Mouse (Mus musculus) liver, postnatal 0 days (tissue): ENCODE data around the gene Aif1l. TPM values are rescaled to one million over a fixed set of nuclear protein-coding genes. Genes with fewer than 3 reads are reported as not detected.

Experiments
- ATAC-seq: fragments of 200-750 bp; cut with Nextera tagmentation; 2 replicates; pipeline ENCODE4 v1.8.0; 2017; ENCODE audit warnings: mild to moderate bottlenecking, moderate library complexity
- DNase-seq: peaks from one replicate; pipeline ENCODE4 v3.0.0-alpha.2; 2016
- H3K27ac ChIP-seq: fragments of 300-500 bp; sonication (generic); 2 replicates; pipeline ENCODE4 v1.5.1; 2014; ENCODE audit warnings: antibody characterized with exemption, moderate library complexity, mild to moderate bottlenecking, low read depth
- H3K27me3 ChIP-seq: fragments of 300-500 bp; sonication (generic); 2 replicates; pipeline ENCODE4 v1.6.1; 2014; ENCODE audit warnings: low read length, control low read depth, mixed read lengths; ENCODE audit not compliant: insufficient read depth
- H3K36me3 ChIP-seq: fragments of 300-500 bp; sonication (generic); replicated peaks from 2 replicates; pipeline ENCODE4 v1.6.1; 2014; ENCODE audit warnings: mild to moderate bottlenecking, control low read depth, low read length, moderate library complexity, mixed read lengths; ENCODE audit not compliant: insufficient read depth
- H3K4me1 ChIP-seq: fragments of 300-500 bp; sonication (generic); 2 replicates; pipeline ENCODE4 v1.6.1; 2014; ENCODE audit warnings: antibody characterized with exemption, mild to moderate bottlenecking, control low read depth; ENCODE audit not compliant: insufficient read depth
- H3K4me2 ChIP-seq: fragments of 300-500 bp; sonication (generic); 2 replicates; pipeline ENCODE4 v1.6.1; 2014; ENCODE audit warnings: low read depth, mild to moderate bottlenecking, low read length, moderate library complexity, mixed read lengths
- H3K4me3 ChIP-seq: fragments of 300-500 bp; sonication (generic); 2 replicates; pipeline ENCODE4 v1.5.1; 2014; ENCODE audit warnings: low read depth, low read length
- H3K9ac ChIP-seq: fragments of 300-500 bp; sonication (generic); replicated peaks from 2 replicates; pipeline ENCODE4 v1.6.1; 2014; ENCODE audit warnings: mild to moderate bottlenecking, moderate library complexity
- H3K9me3 ChIP-seq: fragments of 300-500 bp; sonication (generic); 2 replicates; pipeline ENCODE4 v1.6.1; 2016; ENCODE audit warnings: mild to moderate bottlenecking, control low read depth, low read length, mixed read lengths
- CTCF ChIP-seq: sonication (generic); IDR thresholded peaks from 2 replicates; pipeline ENCODE4 v1.5.1; 2016; ENCODE audit warnings: antibody characterized with exemption, low read depth
- EP300 ChIP-seq: IDR thresholded peaks from 2 replicates; pipeline ENCODE4 v1.6.1; 2016; ENCODE audit warnings: antibody characterized with exemption, low read depth, mild to moderate bottlenecking
- WGBS: fragments of 180-500 bp; shearing (Covaris S2); extraction: QIAGEN DNeasy Blood & Tissue Kit; methylation state at CpG from one replicate; pipeline ENCODE4 v1.1.7; 2014; ENCODE audit not compliant: insufficient replicate concordance; 5-methylcytosine and 5-hydroxymethylcytosine counted together
- polyA plus RNA-seq: library from polyadenylated mRNA; unstranded; fragments of >200 nt; fragmentation: Nextera tagmentation; extraction: Ambion mirVana; gene quantifications from 2 replicates; pipeline ENCODE4 v1.2.1, GENCODE M21; 2015

The Aif1l gene
- polyA plus RNA-seq, 1 experiment from 2014 or later, result 0.39 TPM

DNA sequence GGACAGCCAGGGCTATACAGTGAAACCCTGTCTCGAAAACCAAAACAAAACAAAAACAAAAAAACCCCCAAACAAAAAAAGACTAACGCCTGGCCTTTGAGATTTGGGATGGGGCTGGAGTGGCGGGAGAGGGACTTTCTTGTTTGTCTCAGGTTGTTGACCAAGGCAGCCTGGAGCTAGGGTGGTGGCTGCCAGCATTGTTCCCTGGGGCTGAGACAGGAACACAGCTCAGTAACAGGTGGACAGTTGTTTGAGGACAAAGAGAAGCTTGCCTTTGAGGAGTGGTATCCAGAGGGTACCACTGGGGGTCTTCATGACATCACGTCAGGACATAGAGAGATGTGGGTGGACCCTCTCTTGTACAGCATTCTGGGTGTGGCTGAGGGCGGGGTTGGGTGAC, 5.7 kb downstream of the Aif1l start:
- no peak overlapping the region for H3K4me3 ChIP-seq
- no peak for ATAC-seq
- 79% methylated on average over 5 of the region's 5 CpGs for WGBS

DNA sequence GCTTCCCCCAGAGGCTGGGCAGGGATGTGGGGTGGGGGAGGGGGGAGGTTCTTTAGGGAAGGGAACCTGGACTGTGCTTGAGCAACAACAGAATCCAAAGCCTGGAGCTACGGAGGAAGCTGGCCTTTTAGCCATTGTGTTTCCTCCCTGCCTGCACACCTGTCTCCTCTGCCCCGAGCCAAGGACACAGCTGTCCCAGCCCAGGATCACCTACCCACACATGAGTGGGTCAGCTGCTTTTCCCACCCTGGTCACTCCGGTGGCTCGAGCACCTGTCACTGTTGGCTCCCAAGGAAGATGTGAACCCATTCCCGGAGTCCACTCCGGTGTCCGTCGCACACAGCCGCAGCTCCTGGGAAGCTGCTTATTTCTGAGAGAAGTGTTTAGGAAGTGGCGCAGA, 7.3 kb downstream of the Aif1l start:
- Histone ChIP-seq H3K4me1 (peaks cover 2% of the 10 kb centered on the region; the same call in 1 of the 2 replicates), H3K4me2 (no peak overlapping the region), H3K4me3 (no peak overlapping the region), H3K9me3 (no peaks in the 10 kb centered on the region), H3K27me3 (peaks cover 4% of the 10 kb centered on the region; the same call in 1 of the 2 replicates), H3K27ac (no peak overlapping the region), H3K9ac (no peak overlapping the region), H3K36me3 (no peaks in the 10 kb centered on the region)
- TF ChIP-seq EP300 (no peak), CTCF (no peak)
- DNase-seq, result no peak
- no peak for ATAC-seq
- 82% methylated on average over 10 of the region's 10 CpGs for WGBS

More for the DNA sequence above, 5.7 kb downstream of the Aif1l start:
- Histone ChIP-seq H3K27me3 (peaks cover 17% of the 10 kb centered on the region), H3K4me2 (no peak overlapping the region), H3K36me3 (no peaks in the 10 kb centered on the region), H3K9ac (no peak overlapping the region), H3K4me1 (peaks cover 2% of the 10 kb centered on the region; the same call in 1 of the 2 replicates), H3K9me3 (no peaks in the 10 kb centered on the region), H3K27ac (no peak overlapping the region)
- DNase-seq, result no peak
- TF ChIP-seq CTCF, result no peak
- no peak for TF ChIP-seq EP300

DNA sequence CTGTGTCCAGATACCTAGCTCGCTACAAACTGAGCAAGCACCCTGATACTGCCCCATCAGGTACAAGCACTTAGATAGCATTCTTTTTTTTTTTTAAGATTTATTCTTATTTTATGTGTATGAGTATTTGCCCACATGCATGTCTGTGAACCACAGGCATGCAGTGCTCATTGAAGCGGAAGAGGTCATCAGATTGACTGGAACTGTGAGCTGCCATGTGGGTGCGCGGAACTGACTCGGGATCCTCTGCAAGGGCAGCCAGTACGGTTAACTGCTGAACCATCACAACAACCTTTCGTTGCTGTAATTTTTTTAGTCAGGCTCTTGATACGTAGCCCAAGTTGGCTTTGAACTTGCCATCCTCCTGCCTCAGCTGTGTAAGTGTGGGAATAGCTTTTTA, 11.0 kb downstream of the Aif1l start:
- Histone ChIP-seq H3K4me3 (no peak overlapping the region), H3K9ac (no peak overlapping the region), H3K36me3 (no peaks in the 10 kb centered on the region), H3K27ac (no peak overlapping the region), H3K9me3 (no peaks in the 10 kb centered on the region), H3K4me2 (no peak overlapping the region), H3K27me3 (no peaks in the 10 kb centered on the region), H3K4me1 (peaks cover 2% of the 10 kb centered on the region; the same call in 1 of the 2 replicates)
- 94% methylated on average over 8 of the region's 8 CpGs for WGBS
- TF ChIP-seq EP300, result no peak
- no peak for TF ChIP-seq CTCF
- ATAC-seq (no peak), DNase-seq (no peak)

DNA sequence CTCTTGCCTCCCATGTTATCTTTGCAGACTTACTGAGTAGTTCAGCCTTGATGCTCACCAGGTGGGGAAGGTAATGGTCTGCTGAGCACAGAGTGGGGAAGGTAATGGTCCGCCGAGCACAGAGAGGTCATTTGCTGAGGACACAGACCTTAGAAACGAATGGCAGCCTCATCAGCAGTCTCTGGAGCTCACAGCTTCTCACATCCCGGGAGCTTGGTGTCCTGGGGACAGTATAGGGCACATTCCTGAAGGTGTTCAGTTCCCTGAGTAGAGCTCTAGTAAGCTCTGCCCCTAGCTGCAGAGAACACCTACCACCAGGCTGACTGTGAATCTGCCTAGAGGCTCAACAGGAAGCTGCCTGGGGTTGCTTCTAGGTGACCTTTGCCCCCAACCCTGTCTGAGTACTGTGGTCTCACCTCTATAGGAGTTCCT, 11.9 kb downstream of the Aif1l start:
- Histone ChIP-seq H3K4me3 (no peak overlapping the region), H3K9me3 (no peaks in the 10 kb centered on the region), H3K9ac (no peak overlapping the region), H3K4me1 (peaks cover 2% of the 10 kb centered on the region; the same call in 1 of the 2 replicates), H3K36me3 (no peaks in the 10 kb centered on the region), H3K27me3 (no peaks in the 10 kb centered on the region), H3K27ac (no peak overlapping the region), H3K4me2 (no peak overlapping the region)
- TF ChIP-seq EP300, result no peak
- no peak for TF ChIP-seq CTCF
- ATAC-seq (no peak), DNase-seq (no peak)
- 58% methylated on average over 4 of the region's 4 CpGs for WGBS

DNA sequence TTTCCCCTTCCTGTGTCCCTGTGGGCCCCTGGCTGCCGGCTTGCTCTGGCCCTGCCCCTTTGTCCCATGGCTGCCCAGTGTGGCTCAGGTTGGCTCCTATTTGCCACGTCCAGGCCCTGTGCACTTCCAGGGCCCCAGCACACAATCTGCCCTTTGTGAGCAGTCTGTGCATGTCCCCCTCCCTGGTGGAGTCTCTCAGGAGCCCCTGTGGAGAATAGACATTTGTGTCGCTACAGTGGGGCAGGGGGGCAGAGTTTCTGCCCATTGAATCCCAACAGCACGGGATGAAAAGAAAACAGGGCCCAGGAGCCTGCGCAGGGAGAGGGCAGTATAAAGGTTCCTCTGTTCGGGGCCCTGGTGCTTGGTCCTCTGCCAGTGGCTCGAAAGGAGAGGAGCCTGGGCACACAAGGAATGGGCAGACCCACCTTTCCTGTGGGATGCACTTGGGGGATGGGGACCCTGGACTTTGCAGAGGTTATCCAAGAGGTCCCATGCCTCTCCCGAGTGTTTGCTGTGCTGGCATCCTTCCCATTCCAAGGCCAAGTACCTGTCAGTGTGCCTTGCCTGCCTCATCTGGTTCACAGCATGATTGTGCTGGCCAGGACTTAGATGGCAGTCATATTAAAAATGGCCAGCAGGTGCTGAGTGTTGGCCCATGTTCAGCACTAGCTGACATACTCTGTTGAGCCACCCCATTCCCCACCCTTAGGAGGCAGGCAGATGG, 12.7 kb downstream of the Aif1l start:
- Histone ChIP-seq H3K4me2 (no peak overlapping the region), H3K36me3 (no peaks in the 10 kb centered on the region), H3K4me3 (no peak overlapping the region), H3K9me3 (no peaks in the 10 kb centered on the region), H3K4me1 (peaks cover 2% of the 10 kb centered on the region; the same call in 1 of the 2 replicates), H3K27ac (no peak overlapping the region), H3K9ac (no peak overlapping the region), H3K27me3 (no peaks in the 10 kb centered on the region)
- ATAC-seq (peak; percentile 44; the same call in 1 of the 2 replicates), DNase-seq (no peak)
- TF ChIP-seq CTCF (peak; percentile 28), EP300 (no peak)
- WGBS, result 64% methylated on average over 8 of the region's 8 CpGs

DNA sequence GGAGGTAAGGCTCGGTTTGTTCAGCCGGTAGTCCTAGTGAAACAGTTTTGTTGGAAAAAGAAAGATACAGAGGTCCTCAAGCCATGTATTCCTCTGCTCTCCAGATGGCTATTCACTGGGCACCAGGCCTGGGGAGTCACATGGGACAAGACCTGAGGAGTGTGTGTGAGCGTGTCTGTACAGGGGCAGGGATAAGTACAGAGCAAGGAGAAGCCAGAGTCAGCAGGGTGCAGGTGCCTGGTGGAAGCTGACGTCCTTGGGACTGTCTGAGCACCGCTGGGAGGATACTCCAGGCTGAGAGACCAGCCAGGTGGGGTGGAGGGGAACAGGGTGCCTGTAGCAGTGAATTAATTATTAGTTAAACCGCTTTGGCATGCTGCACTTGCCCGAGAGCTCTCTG, 13.6 kb downstream of the Aif1l start:
- ATAC-seq (no peak), DNase-seq (no peak)
- TF ChIP-seq EP300, result no peak
- no peak for TF ChIP-seq CTCF
- H3K9me3 ChIP-seq, result no peaks in the 10 kb centered on the region
- no peak overlapping the region for H3K4me3 ChIP-seq
- no peaks in the 10 kb centered on the region for H3K27me3 ChIP-seq
- no peaks in the 10 kb centered on the region for H3K36me3 ChIP-seq
- no peak overlapping the region for H3K9ac ChIP-seq
- peaks cover 2% of the 10 kb centered on the region; the same call in 1 of the 2 replicates for H3K4me1 ChIP-seq
- 82% methylated on average over 7 of the region's 7 CpGs for WGBS
- no peak overlapping the region for H3K4me2 ChIP-seq
- no peak overlapping the region for H3K27ac ChIP-seq
